Mouse (Mus musculus) olfactory bulb, adult 2 months (tissue): ENCODE data around the gene Prr3. TPM values are rescaled to one million over a fixed set of nuclear protein-coding genes. Genes with fewer than 3 reads are reported as not detected.

Experiments used
- H3K27ac ChIP-seq: fragments of 200-500 bp; 2 replicates; pipeline ENCODE4 v1.5.1; 2012; ENCODE audit warnings: low read depth, low read length; ENCODE audit not compliant: insufficient read depth
- H3K4me1 ChIP-seq: fragments of 200-500 bp; 2 replicates; pipeline ENCODE4 v1.6.1; 2012; ENCODE audit warnings: low read length; ENCODE audit not compliant: control insufficient read depth, insufficient read depth
- H3K4me3 ChIP-seq: fragments of 200-500 bp; 2 replicates; pipeline ENCODE4 v1.5.1; 2012; ENCODE audit warnings: mild to moderate bottlenecking, low read depth, low read length, moderate library complexity; ENCODE audit not compliant: insufficient read depth
- CTCF ChIP-seq: fragments of 200-500 bp; IDR thresholded peaks from 2 replicates; pipeline ENCODE4 v1.5.1; 2012; ENCODE audit warnings: low read depth, mild to moderate bottlenecking, low read length, moderate library complexity; ENCODE audit not compliant: insufficient read depth
- POLR2A ChIP-seq: fragments of 200-500 bp; IDR thresholded peaks from 2 replicates; pipeline ENCODE4 v1.6.1; 2012; ENCODE audit warnings: mild to moderate bottlenecking, low read depth, low read length, moderate library complexity; ENCODE audit not compliant: insufficient read depth
- WGBS: fragments of 180-500 bp; shearing (Covaris S2); methylation state at CpG from one replicate; pipeline ENCODE4 v1.1.7; 2018; 5-methylcytosine and 5-hydroxymethylcytosine counted together
- polyA plus RNA-seq: library from polyadenylated mRNA; stranded (reverse); fragments of >200 nt; gene quantifications from 2 replicates; pipeline ENCODE4 v1.2.4, GENCODE M21; 2012; ENCODE audit warnings: low replicate concordance; ENCODE audit not compliant: missing spikeins, insufficient read depth, insufficient read length

Gene Prr3
- polyA plus RNA-seq, 1 experiment, result not detected

DNA sequence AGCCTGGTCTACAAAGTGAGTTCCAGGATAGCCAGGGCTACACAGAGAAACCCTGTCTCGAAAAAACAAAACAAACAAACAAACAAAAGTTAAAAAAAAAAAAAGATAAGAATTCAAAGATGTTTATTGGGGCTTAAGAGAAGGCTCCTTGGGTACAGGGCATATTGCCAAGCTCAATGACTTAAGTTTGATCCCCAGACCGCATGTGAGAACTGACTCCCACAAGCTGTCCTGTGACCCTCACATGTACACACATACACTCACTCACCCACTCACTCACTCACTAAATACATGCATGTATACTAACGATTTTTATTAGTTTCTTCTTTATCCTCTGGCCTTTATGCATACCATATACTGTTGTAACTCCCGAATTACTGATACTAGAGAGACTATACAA, 20.3 kb upstream of the Prr3 start:
- 70% methylated on average over 4 of the region's 4 CpGs for WGBS
- Histone ChIP-seq H3K4me1 (peaks cover 17% of the 10 kb centered on the region), H3K4me3 (no peak overlapping the region), H3K27ac (peak overlapping the region; percentile 6; the same call in 1 of the 2 replicates)
- no peak for TF ChIP-seq POLR2A
- TF ChIP-seq CTCF, result no peak

DNA sequence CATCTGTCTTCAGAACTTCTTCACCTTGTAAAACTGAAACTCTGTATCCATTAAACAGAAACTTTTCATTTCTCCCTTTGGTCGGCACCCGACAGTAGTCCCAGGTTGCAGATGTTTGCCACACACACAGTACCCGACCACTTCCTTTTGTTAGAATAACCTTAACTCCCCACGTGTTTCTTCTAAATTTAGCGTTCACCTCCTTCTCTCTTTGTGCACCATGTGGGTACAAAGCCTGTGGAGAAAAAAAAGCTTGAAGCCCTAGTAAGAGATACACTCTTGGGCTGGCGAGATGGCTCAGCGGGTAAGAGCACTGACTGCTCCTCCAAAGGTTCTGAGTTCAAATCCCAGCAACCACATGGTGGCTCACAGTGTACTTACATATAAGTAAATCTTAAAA, 19.3 kb upstream of the Prr3 start:
- H3K27ac ChIP-seq, result no peak overlapping the region
- no peak overlapping the region for H3K4me3 ChIP-seq
- WGBS, result 55% methylated on average over 7 of the region's 7 CpGs
- peaks cover 17% of the 10 kb centered on the region for H3K4me1 ChIP-seq
- TF ChIP-seq CTCF (no peak), POLR2A (no peak)

GRCm38 (mm10) chr17:35998545-35999305, 18.7 kb upstream of the Prr3 start:
- Histone ChIP-seq H3K27ac (no peak overlapping the region), H3K4me1 (peaks cover 17% of the 10 kb centered on the region), H3K4me3 (no peak overlapping the region)
- 71% methylated on average over 6 of the region's 6 CpGs for WGBS
- no peak for TF ChIP-seq CTCF
- no peak for TF ChIP-seq POLR2A

DNA sequence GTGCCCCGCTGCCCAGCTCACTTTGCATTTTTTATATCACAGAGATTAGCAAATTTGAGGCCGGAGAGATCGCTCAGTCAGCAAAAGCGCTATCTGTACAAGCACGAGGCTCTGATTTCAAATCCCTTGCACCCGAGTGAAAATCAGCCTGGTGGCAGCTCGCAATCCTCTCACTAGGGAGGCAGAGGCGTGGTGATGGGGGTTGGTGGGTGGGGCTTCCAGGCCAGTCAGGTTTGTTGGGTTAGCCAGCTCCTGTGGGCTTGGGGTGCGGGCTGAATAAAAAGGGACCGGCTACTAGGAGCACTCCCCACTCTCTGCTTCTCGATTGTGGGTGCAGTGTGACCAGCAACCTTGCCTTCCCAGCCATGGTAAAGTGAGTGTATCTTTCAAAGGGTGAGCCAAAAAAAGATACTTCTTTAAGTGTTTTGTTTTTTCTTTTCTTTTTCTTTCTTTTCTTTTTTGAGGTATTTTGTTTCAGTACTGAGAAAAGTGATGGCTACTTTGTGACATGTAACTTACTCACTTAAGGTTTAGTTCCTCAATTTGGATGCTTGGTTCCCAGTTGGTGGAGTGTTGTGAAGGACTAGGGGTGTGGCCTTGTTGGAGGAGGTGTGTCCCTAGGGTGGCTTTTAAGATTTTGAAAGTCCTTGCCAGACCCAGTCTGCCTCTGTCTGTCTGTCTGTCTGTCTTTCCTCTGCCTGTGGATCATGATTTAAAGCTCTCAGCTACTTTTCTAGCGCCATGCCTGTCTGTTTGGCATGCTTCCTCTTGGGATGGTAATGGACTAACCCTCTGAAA, 17.9 kb upstream of the Prr3 start:
- no peak overlapping the region for H3K4me3 ChIP-seq
- TF ChIP-seq POLR2A, result no peak
- no peak for TF ChIP-seq CTCF

GRCm38 (mm10) chr17:35996949-35997348, 16.9 kb upstream of the Prr3 start:
- under 1% methylated on average over 11 of the region's 11 CpGs for WGBS
- no peak for TF ChIP-seq POLR2A
- peak; percentile 74 for TF ChIP-seq CTCF
- no peak overlapping the region for H3K4me3 ChIP-seq
- no peak overlapping the region for H3K27ac ChIP-seq
- peaks cover 14% of the 10 kb centered on the region for H3K4me1 ChIP-seq

More for the DNA sequence above, 17.9 kb upstream of the Prr3 start:
- WGBS, result 51% methylated on average over 12 of the region's 12 CpGs
- no peak overlapping the region for H3K27ac ChIP-seq
- peaks cover 16% of the 10 kb centered on the region for H3K4me1 ChIP-seq

GRCm38 (mm10) chr17:35994879-35995240, 14.8 kb upstream of the Prr3 start:
- TF ChIP-seq POLR2A, result no peak
- no peak for TF ChIP-seq CTCF
- 2% methylated on average over 14 of the region's 14 CpGs for WGBS
- H3K4me3 ChIP-seq, result peak overlapping the region; percentile 55
- H3K27ac ChIP-seq, result no peak overlapping the region
- H3K4me1 ChIP-seq, result peaks cover 15% of the 10 kb centered on the region

DNA sequence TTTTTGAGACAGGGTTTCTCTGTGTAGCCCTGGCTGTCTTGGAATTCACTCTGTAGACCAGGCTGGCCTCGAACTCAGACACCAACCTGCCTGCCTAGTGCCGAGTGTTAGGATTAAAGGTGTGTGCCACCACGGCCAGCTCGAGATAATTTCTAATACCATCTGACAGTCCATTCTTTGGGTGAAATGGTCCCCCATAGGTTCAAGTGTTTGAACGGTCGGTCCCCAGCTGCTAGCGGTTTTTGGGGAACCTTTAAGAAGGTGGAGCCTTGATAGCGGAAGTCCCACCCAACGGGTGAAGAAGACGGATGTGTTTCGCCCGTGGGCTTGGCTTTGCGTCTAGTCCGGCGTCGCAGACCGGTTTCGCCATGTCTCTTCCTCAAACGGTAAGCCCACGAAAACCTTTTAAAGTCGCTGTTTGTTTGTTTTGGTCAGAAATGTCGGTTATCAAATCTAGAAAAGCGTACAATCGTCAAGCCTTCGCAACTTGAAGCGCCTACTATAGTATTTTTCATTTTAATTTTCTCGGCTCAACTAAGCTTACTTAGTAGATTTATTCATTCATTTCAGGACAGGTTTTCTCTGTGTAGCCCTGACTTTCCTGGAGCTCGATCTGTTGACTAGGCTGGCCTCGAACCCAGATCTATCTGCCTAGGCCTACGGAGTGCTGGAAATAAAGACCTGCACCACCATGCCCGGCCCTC, 14.3 kb upstream of the Prr3 start:
- Histone ChIP-seq H3K4me1 (peaks cover 15% of the 10 kb centered on the region), H3K27ac (peak overlapping the region; percentile 79; the same call in 1 of the 2 replicates), H3K4me3 (peak overlapping the region; percentile 55)
- 2% methylated on average over 31 of the region's 31 CpGs for WGBS
- peak; percentile 64 for TF ChIP-seq POLR2A
- no peak for TF ChIP-seq CTCF

DNA sequence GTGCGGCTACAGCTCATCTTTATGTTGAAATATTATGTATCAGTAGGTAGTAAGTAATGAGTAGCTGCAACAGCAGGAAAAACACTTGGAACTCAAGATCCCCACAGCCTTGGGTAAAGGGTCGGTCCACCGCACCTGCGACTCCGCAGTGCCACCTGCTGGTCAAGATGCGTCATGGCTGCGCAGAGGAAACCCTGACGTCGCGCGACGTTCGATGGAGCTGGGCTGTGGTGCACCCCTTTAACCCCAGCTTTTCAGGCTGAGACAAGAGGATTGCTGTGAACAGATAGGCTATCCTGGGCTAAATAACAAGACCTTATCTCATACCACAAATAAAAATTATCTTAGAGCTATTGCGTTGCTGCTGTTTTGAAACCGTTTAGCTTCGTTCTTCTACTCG, 13.6 kb upstream of the Prr3 start:
- WGBS, result 3% methylated on average over 17 of the region's 17 CpGs
- TF ChIP-seq POLR2A (no peak), CTCF (peak; percentile 97)
- Histone ChIP-seq H3K4me3 (no peak overlapping the region), H3K27ac (no peak overlapping the region), H3K4me1 (peaks cover 15% of the 10 kb centered on the region)

- Histone ChIP-seq H3K4me1 (peaks cover 7% of the 10 kb centered on the region), H3K27ac (no peak overlapping the region), H3K4me3 (peak overlapping the region; percentile 19)
- WGBS, result 30% methylated on average over 10 of the region's 10 CpGs
- TF ChIP-seq POLR2A (no peak), CTCF (no peak)
These were observed 11.7 kb upstream of the Prr3 start for GRCm38 (mm10) chr17:35991781-35992180.
